Mouse (Mus musculus) layer of hippocampus, adult 2 months (tissue): ENCODE data around the gene Lpin2. TPM values are rescaled to one million over a fixed set of nuclear protein-coding genes. Genes with fewer than 3 reads are reported as not detected.

Experiments used
- DNase-seq, 2 experiments: peaks; one replicate each; pipeline ENCODE4 v3.0.0; 2022; ENCODE audit warnings: low spot score in 2 of 2
- H3K27ac ChIP-seq: fragments of 200-600 bp; 2 replicates; pipeline ENCODE4 v1.8.1; 2022
- H3K4me3 ChIP-seq: fragments of 200-600 bp; 2 replicates; pipeline ENCODE4 v1.8.1; 2022; ENCODE audit warnings: mild to moderate bottlenecking
- CTCF ChIP-seq: fragments of 200-600 bp; conservative IDR thresholded peaks from 2 replicates; pipeline ENCODE4 v1.8.1; 2022; ENCODE audit warnings: antibody characterized with exemption, mild to moderate bottlenecking, moderate library complexity
- total RNA-seq, 2 experiments: library from RNA; stranded (reverse); gene quantifications; 2 replicates each; pipeline ENCODE4 v1.2.3; 2021

Lpin2 gene
- total RNA-seq, 2 experiments from 2014 or later, result 95.8 to 109 TPM

- DNase-seq, result no peak
- no peak overlapping the region for H3K4me3 ChIP-seq
- peak overlapping the region; percentile 25; the same call in 1 of the 2 replicates for H3K27ac ChIP-seq
- TF ChIP-seq CTCF, result no peak
Observed at GRCm38 (mm10) chr17:71194906-71195632, 12.7 kb downstream of the Lpin2 start.

- peak in 1 of 2 experiments; percentile 34 for DNase-seq
- Histone ChIP-seq H3K27ac (peak overlapping the region; percentile 25; the same call in 1 of the 2 replicates), H3K4me3 (peak overlapping the region; percentile 13)
- peak; percentile 85 for TF ChIP-seq CTCF
Observed at GRCm38 (mm10) chr17:71195633-71196391, 13.5 kb downstream of the Lpin2 start.

GRCm38 (mm10) chr17:71196415-71196814 lies 14.1 kb downstream of the Lpin2 start:
- no peak for TF ChIP-seq CTCF
- Histone ChIP-seq H3K27ac (no peak overlapping the region), H3K4me3 (no peak overlapping the region)
- DNase-seq, result no peak

- TF ChIP-seq CTCF, result peak; percentile 59
- Histone ChIP-seq H3K4me3 (no peak overlapping the region), H3K27ac (no peak overlapping the region)
- DNase-seq, result no peak
Observed at GRCm38 (mm10) chr17:71199346-71199745, 17.0 kb downstream of the Lpin2 start.

- TF ChIP-seq CTCF, result no peak
- no peak for DNase-seq
- no peak overlapping the region for H3K27ac ChIP-seq
- no peak overlapping the region for H3K4me3 ChIP-seq
Observed at GRCm38 (mm10) chr17:71202136-71202535, 19.8 kb downstream of the Lpin2 start.

- no peak for TF ChIP-seq CTCF
- DNase-seq, result no peak
- H3K4me3 ChIP-seq, result no peak overlapping the region
- H3K27ac ChIP-seq, result no peak overlapping the region
Observed at GRCm38 (mm10) chr17:71203998-71204808, 21.8 kb downstream of the Lpin2 start.

GRCm38 (mm10) chr17:71204809-71205091 lies 22.4 kb downstream of the Lpin2 start:
- no peak for TF ChIP-seq CTCF
- Histone ChIP-seq H3K27ac (no peak overlapping the region), H3K4me3 (no peak overlapping the region)
- no peak for DNase-seq

GRCm38 (mm10) chr17:71206136-71206893 lies 24.0 kb downstream of the Lpin2 start:
- no peak for DNase-seq
- no peak for TF ChIP-seq CTCF
- H3K4me3 ChIP-seq, result no peak overlapping the region
- H3K27ac ChIP-seq, result no peak overlapping the region

- Histone ChIP-seq H3K27ac (no peak overlapping the region), H3K4me3 (no peak overlapping the region)
- DNase-seq, result no peak
- no peak for TF ChIP-seq CTCF
Observed at GRCm38 (mm10) chr17:71207268-71207667, 24.9 kb downstream of the Lpin2 start.

- Histone ChIP-seq H3K4me3 (no peak overlapping the region), H3K27ac (no peak overlapping the region)
- TF ChIP-seq CTCF, result no peak
- no peak for DNase-seq
Observed at GRCm38 (mm10) chr17:71208376-71208775, 26.0 kb downstream of the Lpin2 start.

DNA sequence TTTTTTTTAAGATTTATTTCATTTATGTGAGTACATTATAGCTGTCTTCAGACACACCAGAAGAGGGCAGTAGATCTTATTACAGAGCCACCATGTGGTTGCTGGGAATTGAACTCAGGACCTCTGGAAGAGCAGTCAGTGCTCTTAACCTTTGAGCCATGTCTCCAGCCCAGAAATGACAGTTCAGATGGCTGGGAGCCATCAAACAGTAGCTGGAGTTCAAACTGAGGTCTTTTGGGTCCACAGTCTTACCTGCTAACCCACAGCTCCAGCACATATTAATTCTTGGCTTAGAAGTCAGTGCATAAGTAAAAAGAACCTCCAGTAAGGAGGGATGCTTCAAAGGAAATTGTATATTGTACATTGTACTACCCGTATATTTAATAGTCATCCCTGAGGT lies 26.6 kb downstream of the Lpin2 start:
- H3K4me3 ChIP-seq, result no peak overlapping the region
- peak; percentile 31; the same call in 1 of the 2 replicates for TF ChIP-seq CTCF
- DNase-seq, result no peak
- H3K27ac ChIP-seq, result no peak overlapping the region

GRCm38 (mm10) chr17:71209936-71210335 lies 27.6 kb downstream of the Lpin2 start:
- TF ChIP-seq CTCF, result no peak

More at GRCm38 (mm10) chr17:71209936-71210335, 27.6 kb downstream of the Lpin2 start:
- DNase-seq, result no peak
- H3K27ac ChIP-seq, result no peak overlapping the region
- H3K4me3 ChIP-seq, result no peak overlapping the region
